Mouse (Mus musculus) granulocyte monocyte progenitor cell, adult 5-6 weeks (primary cell): ENCODE data around the gene Prdm10. TPM values are rescaled to one million over a fixed set of nuclear protein-coding genes. Genes with fewer than 3 reads are reported as not detected.

ENCODE experiments used
- ATAC-seq: replicated peaks from 2 replicates; pipeline ENCODE4 v1.8.0; 2016; ENCODE audit warnings: mild to moderate bottlenecking, moderate TSS enrichment, inconsistent platforms; ENCODE audit not compliant: poor library complexity, severe bottlenecking
- total RNA-seq, 2 experiments: library from RNA; stranded (forward) in 1 of 2; stranded (reverse) in 1 of 2; fragments of 200-712, 200-1000 nt in 1 of 2; fragments of >200 nt in 1 of 2; fragmentation: Nextera tagmentation in 1 of 2; gene quantifications; 2 replicates each; pipeline ENCODE4 v1.2.3; 2014 to 2017

Prdm10 gene
- total RNA-seq, 2 experiments from 2014 or later, result 7.3 to 12.4 TPM

GRCm38 (mm10) chr9:31301107-31301506, 20.8 kb downstream of the Prdm10 start:
- ATAC-seq, result peak; percentile 77

- 0 out of 2 replicates have a peak, but pooled peaks have one; percentile 4 for ATAC-seq
Observed at GRCm38 (mm10) chr9:31301526-31302311, 21.4 kb downstream of the Prdm10 start.

DNA sequence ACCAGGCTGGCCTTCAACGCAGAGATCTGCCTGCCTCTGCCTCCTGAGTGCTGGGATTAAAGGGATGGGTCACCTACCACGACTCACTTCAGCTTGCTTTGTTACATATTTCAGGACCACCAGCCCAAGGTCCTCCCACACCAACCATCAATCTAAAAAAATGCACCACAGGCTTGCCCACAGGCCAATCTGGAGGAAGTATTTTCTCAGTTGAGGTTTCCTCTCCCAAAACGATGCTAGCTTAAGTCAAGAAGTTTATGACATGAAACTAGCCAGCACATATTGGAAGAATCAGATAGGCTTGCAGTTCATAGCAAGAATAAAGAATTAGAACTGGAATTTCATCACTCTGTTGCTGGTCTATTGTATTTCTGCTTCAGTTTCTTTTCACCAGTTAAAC, 24.0 kb downstream of the Prdm10 start:
- peak; percentile 61 for ATAC-seq

DNA sequence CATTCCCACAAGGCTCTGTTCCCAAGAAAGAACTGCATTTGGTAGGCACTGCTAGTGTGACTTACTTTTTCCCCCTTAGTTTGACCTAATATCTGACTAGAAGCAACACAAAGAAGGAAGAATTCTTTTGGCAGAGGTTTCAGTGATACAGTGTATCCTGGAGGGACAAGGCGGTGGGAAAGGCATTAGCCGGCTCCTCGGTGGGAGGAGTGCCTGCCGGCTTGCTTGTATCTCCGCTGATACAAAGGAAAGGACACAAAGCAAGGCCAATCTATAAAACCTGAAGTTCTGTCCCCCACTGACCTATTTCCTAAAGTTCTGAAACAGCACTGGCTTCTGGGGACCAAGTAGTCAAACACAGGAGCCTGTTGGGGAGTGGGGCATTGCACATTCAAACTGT, 24.8 kb downstream of the Prdm10 start:
- ATAC-seq, result no peak

DNA sequence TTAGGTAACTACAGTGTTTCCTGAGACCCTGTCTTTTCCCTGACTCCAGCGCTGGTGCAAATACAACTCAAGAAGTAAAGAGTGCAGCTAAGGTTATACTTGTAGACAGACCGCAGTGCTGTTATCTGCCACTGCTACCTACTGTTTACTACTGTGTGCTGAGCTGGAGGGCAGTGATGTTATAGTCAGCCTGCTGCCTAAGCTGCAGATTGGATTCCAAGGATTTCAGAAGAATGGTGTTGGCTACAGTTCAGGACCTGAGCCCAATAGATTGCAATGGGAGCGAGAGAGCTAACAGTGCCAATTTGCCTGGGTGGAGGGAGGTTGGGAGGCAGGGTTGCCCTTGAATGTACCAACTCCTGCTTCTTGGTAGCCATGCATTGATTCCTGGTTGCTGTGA, 25.5 kb downstream of the Prdm10 start:
- ATAC-seq, result no peak

GRCm38 (mm10) chr9:31307232-31307631, 26.9 kb downstream of the Prdm10 start:
- ATAC-seq, result no peak

DNA sequence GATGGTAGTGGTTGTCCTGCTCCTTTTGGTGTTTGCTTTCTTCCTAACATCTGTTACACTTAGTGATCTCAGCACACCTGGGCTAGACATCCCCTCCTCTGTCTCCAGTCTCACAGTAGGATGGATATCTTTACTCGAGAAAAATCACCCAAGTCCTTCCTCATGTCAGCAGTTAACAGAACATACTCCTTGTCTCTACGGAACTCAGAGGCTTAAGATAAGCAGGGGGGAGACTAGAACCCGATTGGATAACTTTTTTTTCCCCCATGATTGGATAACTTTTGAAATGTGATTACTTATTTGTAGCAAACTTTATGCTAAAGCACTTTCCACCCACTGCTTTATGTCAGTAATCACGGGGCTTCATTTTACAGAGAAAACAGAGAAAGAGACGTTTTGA, 28.7 kb downstream of the Prdm10 start:
- ATAC-seq, result no peak

DNA sequence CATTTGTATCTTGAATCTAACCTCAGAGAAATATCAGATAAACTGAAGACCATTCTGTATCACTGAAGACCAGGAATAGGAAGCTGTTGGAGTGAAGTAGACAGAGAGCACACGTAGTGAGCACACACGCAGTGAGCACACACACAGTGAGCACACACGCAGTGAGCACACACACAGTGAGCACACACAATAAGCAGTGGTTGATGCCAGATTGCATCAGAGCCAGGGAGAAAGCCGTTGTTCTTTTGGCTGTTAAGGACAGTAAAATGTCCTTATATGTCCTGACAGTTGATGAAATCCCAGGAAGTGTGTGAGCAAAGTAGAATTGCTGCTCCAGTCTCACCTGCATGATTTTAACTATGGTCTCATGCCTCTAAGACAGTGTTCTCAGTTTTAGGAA, 30.3 kb downstream of the Prdm10 start:
- peak; percentile 73 for ATAC-seq

DNA sequence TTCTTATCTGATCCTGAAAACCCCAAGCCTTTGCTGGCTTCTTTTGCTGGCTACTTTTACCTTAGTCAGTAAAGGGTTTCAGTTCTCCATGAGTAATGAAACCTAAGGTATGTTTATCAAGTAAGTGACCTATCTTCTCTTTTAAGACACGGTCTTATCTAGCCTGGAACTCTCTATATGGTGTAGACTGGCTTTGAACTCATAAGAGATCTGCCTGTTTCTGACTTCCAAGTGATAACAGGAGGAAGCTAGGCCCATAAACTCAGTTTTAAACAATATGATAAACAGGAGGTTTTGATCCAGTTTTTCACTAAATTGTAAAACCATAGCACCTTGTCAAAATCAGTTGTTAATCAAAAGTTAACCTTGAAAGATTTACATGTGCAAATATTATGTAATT, 33.5 kb downstream of the Prdm10 start:
- ATAC-seq, result no peak

DNA sequence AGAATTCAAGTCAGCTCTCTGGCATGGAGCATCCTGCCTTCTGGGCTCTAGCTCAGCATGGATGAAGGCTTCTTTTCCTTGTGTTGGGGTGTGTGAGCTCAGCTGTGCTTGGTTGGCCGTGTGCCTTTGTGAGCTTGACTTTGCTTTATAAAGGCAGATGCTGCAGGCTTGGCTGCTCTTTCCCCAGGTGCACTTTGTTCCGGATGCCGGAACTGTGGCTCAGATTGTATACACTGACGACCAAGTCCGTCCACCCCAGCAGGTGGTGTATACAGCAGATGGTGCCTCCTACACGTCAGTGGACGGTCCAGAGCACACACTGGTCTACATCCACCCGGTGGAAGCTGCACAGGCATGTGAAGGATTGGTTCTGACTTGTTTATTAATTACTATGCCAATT, 35.6 kb downstream of the Prdm10 start:
- no peak for ATAC-seq

GRCm38 (mm10) chr9:31318956-31319355, 38.6 kb downstream of the Prdm10 start:
- no peak for ATAC-seq

- ATAC-seq, result no peak
Observed at GRCm38 (mm10) chr9:31320734-31321133, 40.4 kb downstream of the Prdm10 start.

GRCm38 (mm10) chr9:31321526-31321925, 41.2 kb downstream of the Prdm10 start:
- no peak for ATAC-seq

DNA sequence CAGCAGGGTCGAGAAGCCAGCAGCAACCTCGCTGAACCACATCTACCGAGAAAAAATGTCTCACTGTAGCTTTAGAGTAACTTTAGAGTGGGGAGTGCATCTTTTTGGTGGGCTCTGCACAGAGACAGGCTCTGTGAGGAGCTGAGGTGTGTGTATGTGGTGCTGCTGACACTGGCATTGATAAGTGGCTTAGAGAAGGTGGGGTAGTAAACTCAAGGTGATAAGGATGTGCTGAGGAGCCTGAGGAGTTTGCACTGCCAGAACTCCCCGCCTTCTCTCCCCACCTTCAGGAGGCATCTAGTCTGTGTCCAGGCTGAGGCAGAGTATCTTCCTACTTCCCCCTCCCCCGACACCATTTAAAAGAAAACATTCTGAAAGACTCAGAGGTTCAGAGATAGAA, 41.8 kb downstream of the Prdm10 start:
- no peak for ATAC-seq

DNA sequence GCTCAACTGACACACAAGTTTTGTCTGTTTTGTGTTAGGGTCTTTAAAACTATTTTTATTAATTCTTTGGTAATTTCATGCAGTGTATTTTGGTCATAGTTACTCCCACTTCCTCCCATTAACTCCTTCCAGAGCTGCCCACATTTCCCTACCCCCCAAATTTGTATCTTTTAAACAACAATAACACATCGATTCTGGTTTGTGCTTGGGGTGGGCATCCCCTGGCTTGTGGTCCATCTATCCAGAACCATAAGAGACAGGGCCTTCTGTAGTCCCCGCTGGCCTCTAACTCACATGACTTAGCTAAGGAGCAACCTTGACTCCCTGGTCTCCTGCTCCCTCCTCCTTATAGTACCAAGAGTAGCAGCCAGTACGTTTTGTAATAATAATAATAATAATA, 50.5 kb downstream of the Prdm10 start:
- ATAC-seq, result no peak

DNA sequence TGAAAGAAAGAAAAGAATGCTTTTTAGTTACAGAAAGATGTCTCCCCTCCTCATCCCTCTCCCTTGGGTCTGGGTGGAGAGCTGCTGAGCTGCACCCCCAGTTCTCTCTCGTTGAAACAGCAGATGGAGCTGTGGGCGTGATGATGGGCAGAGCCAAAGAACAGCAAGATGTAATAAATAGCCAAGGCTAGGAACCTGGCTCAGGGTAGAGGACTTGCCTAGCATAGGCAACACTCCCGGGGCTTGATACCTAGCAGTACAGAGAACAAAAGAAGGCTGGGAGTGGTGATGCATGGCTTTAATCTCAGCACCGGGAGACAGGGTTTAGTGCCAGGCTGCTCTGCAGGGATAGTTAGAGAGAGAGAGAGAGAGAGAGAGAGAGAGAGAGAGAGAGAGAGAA, 50.9 kb downstream of the Prdm10 start:
- no peak for ATAC-seq

- peak; percentile 56 for ATAC-seq
Observed at GRCm38 (mm10) chr9:31331906-31332305, 51.6 kb downstream of the Prdm10 start.

DNA sequence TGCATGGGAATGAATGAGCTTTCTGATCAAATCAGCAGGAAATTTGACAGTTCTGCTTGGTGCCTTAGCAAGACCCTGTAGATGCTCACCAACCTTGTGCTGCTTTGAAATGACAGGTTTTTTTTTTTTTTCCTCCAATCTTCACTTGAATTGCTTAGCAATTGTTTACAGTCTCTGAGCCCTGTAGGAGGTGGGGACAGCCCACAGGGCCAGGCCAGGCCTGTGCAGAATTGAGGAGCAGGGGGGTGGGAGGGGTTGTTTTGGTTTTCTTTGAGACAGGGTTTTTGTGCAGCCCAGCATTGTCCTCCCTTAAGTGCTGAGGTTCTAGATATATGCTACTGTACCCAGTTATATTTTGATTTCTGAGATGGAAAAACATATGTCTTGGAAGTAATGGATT, 52.5 kb downstream of the Prdm10 start:
- no peak for ATAC-seq

DNA sequence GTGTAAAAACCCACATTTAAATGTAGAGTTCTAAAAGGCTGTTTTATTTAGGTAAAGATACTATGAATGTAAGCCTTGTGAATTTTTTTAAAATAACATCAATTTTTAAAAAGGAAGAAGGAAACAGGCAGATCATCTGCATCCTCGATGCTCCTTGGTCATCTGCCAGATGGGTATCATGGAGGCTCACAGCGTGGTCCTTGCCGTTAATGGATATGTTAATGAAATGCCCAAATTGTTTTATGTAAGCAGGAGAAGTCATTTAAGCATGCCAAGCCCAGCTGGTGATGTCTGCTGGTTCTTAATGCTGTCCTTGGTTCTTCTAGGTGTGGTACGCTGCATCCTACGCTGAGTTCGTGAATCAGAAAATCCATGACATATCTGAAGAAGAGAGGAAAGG, 54.7 kb downstream of the Prdm10 start:
- no peak for ATAC-seq

GRCm38 (mm10) chr9:31344289-31344831, 64.0 kb downstream of the Prdm10 start:
- ATAC-seq, result no peak

- ATAC-seq, result no peak
Observed at GRCm38 (mm10) chr9:31346575-31347080, 66.3 kb downstream of the Prdm10 start.

GRCm38 (mm10) chr9:31348458-31348857, 68.1 kb downstream of the Prdm10 start:
- no peak for ATAC-seq
